Mouse (Mus musculus): ENCODE results near the gene Serpina3n.
"Not testable (repeated sequence)": the region's sequence is repeated elsewhere in the genome, so short reads cannot be mapped to it uniquely, and the experiment has no call there.

Serpina3n gene

DNA sequence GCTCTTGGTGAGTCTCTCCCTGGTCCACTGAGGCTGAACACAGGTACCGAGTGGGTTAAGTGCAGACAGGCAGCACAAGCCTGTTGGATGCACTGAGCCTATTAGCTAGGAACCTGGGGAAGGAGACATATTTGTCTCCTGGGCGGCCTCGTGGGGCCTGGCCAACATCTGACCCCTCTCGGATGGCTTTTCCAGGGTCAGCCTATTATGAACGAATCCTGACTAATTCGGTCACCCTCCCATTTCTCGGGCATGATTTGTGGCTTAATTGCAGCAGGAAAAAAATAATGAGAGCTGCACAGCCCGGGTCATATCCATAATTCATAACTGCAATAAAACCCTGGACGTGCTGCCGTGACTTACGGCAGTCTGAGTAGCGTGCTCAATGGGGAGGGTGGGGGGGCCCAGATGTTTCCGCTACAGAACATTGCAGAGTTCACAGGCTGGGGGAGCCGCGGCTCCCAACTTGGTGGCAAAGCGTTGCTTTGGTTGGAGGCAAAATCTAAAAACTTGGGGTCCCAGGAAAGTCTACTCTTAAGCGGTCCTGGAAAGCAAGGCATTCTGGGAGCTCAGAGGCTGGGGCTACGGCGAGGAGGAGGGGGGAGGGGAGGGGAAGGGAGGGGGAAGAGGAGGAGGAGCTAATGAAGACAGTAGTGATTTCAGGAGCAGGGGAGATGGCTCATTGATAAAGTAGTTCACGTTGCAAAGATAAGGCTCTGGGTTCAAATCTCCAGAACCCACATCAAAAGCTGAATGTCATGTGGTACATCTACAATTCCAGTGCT is 27.6 kb downstream of the Serpina3n start:
- DNase-seq (ENCODE audit: low spot score in 2 of 2): no peak

DNA sequence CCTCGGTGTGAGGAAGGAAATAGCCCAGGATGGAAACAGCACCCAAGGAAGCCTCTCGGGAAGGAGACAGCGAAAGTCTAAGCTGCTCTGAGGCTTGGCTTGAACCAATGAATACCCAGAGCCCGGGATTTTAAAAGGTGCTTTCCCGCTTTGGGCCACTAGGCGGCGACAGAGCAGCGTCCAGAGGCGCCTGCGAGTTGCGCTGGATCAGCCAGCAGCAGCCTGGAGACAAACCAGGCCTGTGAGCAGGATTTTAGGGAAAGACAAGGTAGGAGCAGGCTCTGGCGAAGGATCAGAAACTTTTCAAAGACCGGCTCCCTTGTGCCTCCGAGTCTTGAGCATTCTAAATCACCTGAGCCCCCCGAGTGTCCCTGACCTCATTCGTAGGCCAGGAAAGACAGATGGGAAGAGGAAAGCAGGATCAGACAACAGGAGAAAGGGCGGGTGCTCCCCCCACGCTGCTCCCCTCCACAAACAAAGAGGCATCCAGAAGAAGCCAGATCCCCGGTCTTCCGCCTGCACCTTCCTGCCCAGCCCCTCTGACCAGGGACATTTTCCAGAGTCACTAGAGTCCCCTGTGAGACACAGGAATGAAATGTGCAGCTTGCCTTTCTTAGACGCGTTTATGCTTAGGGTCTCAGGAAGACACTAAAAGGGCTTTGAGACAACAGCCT is 33.7 kb downstream of the Serpina3n start:
- DNase-seq (ENCODE audit: low spot score in 2 of 2): peak; percentile 49 to 75

DNA sequence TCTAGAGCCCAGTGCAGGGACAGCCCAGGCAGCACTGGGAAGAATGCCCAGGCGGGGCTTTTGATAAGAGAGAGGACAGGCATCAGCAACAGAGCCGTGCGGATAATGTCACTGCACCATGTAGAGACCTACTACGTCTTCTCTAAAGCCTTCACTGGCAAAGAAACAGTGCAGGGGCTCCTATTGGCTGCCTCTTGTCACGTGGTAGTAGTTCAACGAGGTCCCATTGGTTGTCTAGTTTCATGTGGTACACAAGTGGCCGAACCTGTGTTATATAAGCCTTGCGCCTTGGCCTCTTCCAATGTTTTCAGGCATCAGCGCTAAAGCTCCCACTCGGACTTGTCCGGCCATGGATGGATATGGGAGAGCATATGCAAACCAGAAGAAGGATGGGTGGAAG is 37.2 kb downstream of the Serpina3n start:
- DNase-seq (ENCODE audit: low spot score in 2 of 2): peak in 1 of 2 experiments; percentile 8

DNA sequence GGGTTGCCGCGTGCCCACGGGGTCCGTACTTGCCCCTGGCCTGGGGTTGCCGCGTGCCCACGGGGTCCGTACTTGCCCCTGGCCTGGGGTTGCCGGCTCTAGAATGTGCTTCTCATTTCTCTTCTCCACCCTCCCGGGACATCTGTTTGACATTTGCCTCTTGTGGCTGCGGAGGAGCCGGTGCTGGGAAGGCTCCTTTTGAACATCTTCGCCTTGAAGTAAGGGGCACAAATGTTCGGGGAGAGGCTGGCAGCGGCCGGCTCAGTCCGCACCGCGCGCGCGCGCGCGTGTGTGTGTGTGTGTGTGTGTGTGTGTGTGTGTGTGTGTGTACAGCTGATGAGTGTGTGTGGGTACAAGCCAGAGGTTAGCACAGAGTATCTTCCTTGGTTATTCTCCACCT is 40.5 kb downstream of the Serpina3n start:
- DNase-seq (ENCODE audit: low spot score in 2 of 2): not testable (repeated sequence)

DNA sequence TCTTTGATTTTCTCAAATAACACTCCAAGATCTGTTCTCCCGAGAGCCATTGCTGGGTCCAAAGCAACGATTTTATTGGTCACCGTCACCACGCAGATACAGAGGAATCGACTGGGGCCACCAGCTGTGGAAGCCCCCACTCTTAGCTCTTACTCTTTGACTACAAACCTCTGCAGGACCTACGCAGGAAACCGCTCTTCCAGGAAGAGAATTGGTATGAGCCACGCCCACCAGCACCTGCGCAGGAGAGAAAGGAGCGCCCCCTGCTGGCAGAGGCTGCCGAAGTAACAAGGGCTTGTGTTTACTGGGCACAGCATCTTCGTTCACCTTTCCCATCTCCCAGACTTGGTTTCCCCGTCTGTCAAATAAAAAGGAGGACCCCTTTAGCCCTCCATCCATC is 41.6 kb downstream of the Serpina3n start:
- no peak for DNase-seq (ENCODE audit: low spot score in 2 of 2)

DNA sequence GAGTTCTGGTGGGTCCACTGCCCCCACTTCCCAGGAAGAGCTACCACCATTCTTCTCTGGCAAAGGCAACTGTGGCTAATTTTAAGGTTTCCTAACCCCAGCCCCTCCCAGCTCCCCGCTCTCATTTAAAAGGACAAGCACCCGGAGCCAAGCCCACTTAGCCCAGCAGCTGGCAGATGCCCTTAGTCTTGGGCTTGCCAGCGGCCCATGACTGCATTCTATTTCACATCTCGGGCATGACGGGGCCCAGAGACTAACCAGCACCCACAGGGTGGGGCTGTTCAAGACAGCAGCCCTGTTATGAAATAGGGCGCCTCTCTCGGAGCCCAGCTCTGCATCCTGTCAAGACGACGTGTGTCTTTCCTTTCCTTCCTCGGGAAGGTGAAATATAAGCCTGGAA is 43.7 kb downstream of the Serpina3n start:
- peak; percentile 21 to 23 for DNase-seq (ENCODE audit: low spot score in 2 of 2)

DNA sequence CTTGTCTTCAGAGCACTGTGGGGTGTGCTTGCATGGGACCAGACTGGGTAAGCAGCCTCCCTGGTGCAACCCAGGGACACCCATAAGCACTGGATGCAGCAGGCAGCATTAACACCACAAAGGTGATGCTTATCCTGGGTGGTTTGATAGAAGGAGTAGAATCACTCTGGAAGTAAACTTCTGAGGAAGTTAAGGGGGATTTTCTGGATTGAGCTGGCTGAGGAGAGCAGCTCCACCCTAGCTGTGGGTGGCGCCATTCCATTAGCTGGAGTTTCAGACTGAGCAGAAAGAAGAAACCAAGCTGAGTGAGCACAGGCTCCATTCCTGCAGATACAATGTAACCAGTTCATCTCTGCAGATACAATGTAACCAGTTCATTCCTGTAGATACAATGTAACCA is 46.5 kb downstream of the Serpina3n start:
- DNase-seq (ENCODE audit: low spot score in 2 of 2): no peak

DNA sequence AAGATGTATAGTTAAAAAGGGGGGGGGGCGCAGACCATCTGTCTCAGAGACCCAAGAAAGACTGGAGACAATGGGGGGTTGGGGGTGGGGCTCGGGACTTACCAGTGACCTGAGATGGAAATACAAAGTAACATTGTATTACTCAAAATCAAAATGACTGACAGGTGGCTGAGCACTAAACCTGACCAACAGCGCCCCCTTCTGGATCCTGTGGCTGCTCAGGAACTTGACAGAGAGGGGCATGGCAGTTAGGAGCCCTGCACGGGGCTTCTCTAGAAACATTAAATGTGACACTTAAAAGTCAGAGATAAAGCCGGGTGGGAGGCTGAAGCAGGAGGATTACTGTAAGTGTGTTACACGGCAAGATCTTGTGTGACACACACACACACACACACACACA is 52.8 kb downstream of the Serpina3n start:
- DNase-seq (ENCODE audit: low spot score in 2 of 2): no peak

DNA sequence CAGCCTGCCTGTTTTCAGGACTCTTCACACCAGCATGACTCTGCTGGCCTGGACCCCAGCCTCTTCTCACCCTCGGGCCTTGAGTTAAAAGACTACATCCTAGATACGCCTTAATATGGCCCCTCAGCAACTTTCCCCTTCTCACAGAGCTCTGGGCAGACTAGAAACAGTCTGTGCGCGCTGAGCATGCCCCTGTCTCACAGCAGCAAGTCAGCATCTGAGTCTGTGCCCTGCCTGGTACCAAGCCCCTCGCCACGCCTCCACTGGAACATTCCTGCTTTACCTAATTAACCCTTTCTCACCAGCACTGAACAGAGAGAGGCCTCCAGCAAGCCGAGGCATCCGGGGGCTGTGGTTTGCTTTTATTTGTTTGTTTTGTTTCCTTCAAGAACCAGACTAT is 54.8 kb downstream of the Serpina3n start:
- no peak for DNase-seq (ENCODE audit: low spot score in 2 of 2)

Measured in heart, adult 9 months (tissue).